In the genomic region with DNA sequence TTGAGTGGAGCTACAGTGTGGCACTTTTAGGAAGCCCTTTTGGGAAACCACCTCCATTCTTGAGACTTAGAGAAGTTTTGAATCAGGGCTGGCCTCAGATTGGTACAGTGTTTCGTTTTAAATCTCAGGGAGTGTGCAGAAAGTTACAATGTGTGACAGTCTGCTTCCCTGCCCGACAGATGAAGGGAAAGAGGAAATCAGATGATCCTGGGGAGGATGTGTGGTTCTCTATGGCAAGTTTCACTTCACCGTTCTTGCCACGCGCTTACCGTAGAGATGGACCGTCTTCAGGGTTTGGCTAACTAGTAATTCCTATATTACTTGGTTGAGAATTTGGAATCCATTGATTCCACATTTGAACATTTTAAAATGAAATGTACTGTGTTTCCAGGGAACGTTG, we compare ENCODE assay signal across 30 mouse cellular contexts. TPM values are rescaled to one million over a fixed set of nuclear protein-coding genes. Genes with fewer than 3 reads are reported as not detected.
DNase-seq lines count a peak whose midpoint lies in the region; ATAC-seq and TF ChIP-seq lines count a peak whose summit lies in the region.
"Had no signal": no experiment of that assay in that cellular context is flagged by ENCODE, and none has a peak within 500 bp of the region (broad histone marks: within the 10 kb centered on the region; RNA-seq: fewer than 3 reads in every experiment).

No protein-coding gene starts in this region.

- H3K4me1 ChIP-seq in lung, adult 2 months (ENCODE audit: control insufficient read depth, insufficient read depth, low read length), result 0 out of 2 replicates have a peak, but pooled peaks cover 2% of the 10 kb centered on the region
- H3K4me1 ChIP-seq: hindbrain, embryonic 13.5 days; liver, embryonic 13.5 days; midbrain, embryonic 15.5 days had no signal

- H3K4me3 ChIP-seq in lung, adult 2 months (replicated peaks; ENCODE audit: extremely low read depth, low read depth, low read length), result no peak overlapping the region
- H3K4me3 ChIP-seq: embryonic facial prominence, embryonic 10.5 days; hindbrain, embryonic 13.5 days; limb, embryonic 10.5 days; liver, embryonic 13.5 days; megakaryocyte, embryonic 14.5 days; midbrain, embryonic 15.5 days had no signal

- peak; percentile 26; the same call in 1 of the 2 replicates for ATAC-seq in frontal cortex, adult (ENCODE audit: low TSS enrichment)
- ATAC-seq in hematopoietic stem cell, adult 5-6 weeks (replicated peaks in 1 of 2; ENCODE audit: insufficient read depth in 1 of 2, low FRiP score in 2 of 2, low TSS enrichment in 1 of 2, low read depth in 1 of 2, poor library complexity in 2 of 2, severe bottlenecking in 2 of 2), result peak; percentile 36 to 53; a peak in 3 of 4 replicates
- ATAC-seq: forebrain, embryonic 14.5 days; inflammation-experienced regulatory T-cells, adult 6 months; midbrain, embryonic 15.5 days had no signal

- no peak for TF ChIP-seq POLR2A in lung, adult 2 months (IDR thresholded peaks at IDR 0.05; ENCODE audit: borderline replicate concordance, extremely low read depth, low read depth, low read length)

- 75% methylated on average over 8 of the region's 8 CpGs for WGBS in lung, adult 2 months

- no peak for TF ChIP-seq CTCF in lung, adult 2 months (IDR thresholded peaks at IDR 0.05; ENCODE audit: insufficient read depth, low read length)

- no peak for DNase-seq in frontal cortex, postnatal 36 days (ENCODE audit: low spot score in 2 of 2)
- DNase-seq in lung, postnatal 36 days, result peak; percentile 35
- no peak for DNase-seq in lung, adult 2 months
- peak; percentile 19 for DNase-seq in skeletal muscle tissue, adult 2 months (ENCODE audit: low read depth, low spot score)
- no peak for DNase-seq in embryo, embryonic 10 days (ENCODE audit: low spot score)
- no peak for DNase-seq in adrenal gland, adult (ENCODE audit: inconsistent age in 2 of 2, low spot score in 1 of 2)
- DNase-seq: cerebellum, postnatal 10 days; gastrocnemius, postnatal 25 days; heart, postnatal 10 days; kidney, adult 8-10 months; kidney, postnatal 25 days; layer of hippocampus, adult 9-11 months; liver, embryonic 13.5 days; retina, postnatal 1 day; thymus, postnatal 4 days had no signal

RNA-seq across cellular contexts. Expression of a gene that starts 1.1 kb away (rescaled TPM):
- 3.0 TPM in 2 replicates for polyA plus RNA-seq in lung, adult 2 months (2012; rRNA removed)
- 2.0 and 4.9 TPM in 2 replicates for total RNA-seq in hematopoietic stem cell, adult 5-6 weeks (2017)
- total RNA-seq: MEL had no signal

RNA-seq across cellular contexts. Expression of a gene that starts 16.9 kb away (rescaled TPM):
- 5.2 TPM in 1 of 2 replicates, not detected in the other for polyA plus RNA-seq in lung, adult 2 months (2012; rRNA removed)
- not detected in 2 replicates for total RNA-seq in hematopoietic stem cell, adult 5-6 weeks (2017)
- total RNA-seq: adrenal gland, postnatal 4 days; gastrocnemius, postnatal 25 days; heart, postnatal 10 days; left cerebral cortex, adult 8-10 months; MEL had no signal
- polyA plus RNA-seq: forebrain, embryonic 14.5 days; heart, embryonic 11.5 days; inflammation-experienced regulatory T-cells, adult 6 months; liver, embryonic 13.5 days; lung, embryonic 16.5 days; testis, adult 2 months had no signal

RNA-seq across cellular contexts. Expression of a gene that starts 50.9 kb away (rescaled TPM):
- polyA plus RNA-seq in lung, adult 2 months (2012; rRNA removed), result 3.0 and 4.6 TPM in 2 replicates
- total RNA-seq in hematopoietic stem cell, adult 5-6 weeks (2017), result 0.30 and 2.3 TPM in 2 replicates
- total RNA-seq: MEL had no signal

RNA-seq across cellular contexts. Expression of a gene that starts 58.4 kb away (rescaled TPM):
- polyA plus RNA-seq in lung, adult 2 months (2012; rRNA removed), result 4.6 and 8.0 TPM in 2 replicates
- total RNA-seq in hematopoietic stem cell, adult 5-6 weeks (2017), result 53.2 and 54.7 TPM in 2 replicates

Comparison
In these comparisons a context has a peak if more than half of its experiments do, and no peak if none do; other contexts are left out.
1. DNase-seq: peak in lung, postnatal 36 days (single experiment) and skeletal muscle tissue, adult 2 months (single experiment); none in frontal cortex, postnatal 36 days (0 of 2), lung, adult 2 months (single experiment), embryo, embryonic 10 days (single experiment) and adrenal gland, adult (0 of 2).